Mouse (Mus musculus): ENCODE results near the gene Yipf6. TPM values are rescaled to one million over a fixed set of nuclear protein-coding genes. Genes with fewer than 3 reads are reported as not detected.

Yipf6 gene
- 23.1 and 24.2 TPM in 2 replicates for polyA plus RNA-seq (2014; fragmentation: Nextera tagmentation; extraction: Ambion mirVana)

DNA sequence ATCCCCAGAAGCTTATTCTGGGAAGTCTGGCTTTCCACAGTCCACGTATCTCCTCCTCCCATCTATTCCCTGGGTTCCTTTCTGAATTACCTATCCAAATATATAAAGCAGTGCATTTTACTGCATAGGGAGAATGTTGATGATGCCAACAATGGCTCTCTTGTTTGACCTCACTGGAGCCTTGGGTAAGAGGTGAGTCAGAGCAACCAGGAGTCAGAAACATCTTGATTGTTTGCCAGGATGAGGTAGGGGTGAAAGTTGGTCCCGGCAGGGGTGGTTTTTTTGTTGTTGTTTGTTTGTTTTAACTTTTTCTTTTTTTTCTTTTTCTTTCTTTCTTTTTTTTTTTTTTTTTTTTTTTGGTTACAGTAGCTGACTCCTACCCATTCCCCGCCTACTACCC, at the start of gene Yipf6:
Gene Yipf6, plus strand, starts transcription at position 216 of the 400 bp plus-strand sequence.
- 77% methylated on average over 3 of the region's 3 CpGs for WGBS
- Histone ChIP-seq H3K4me3 (ENCODE audit: low read depth, low read length) (peak within 1 kb of the TSS; percentile 49), H3K9ac (ENCODE audit: low read length) (peak within 1 kb of the TSS; percentile 73), H3K4me1 (replicated peaks; ENCODE audit: control insufficient read depth, insufficient read depth, low read length) (no peaks in the 10 kb centered on the region), H3K27ac (ENCODE audit: low read depth, low read length) (peak within 1 kb of the TSS; percentile 81), H3K27me3 (ENCODE audit: control insufficient read depth, insufficient read depth, low read length) (no peaks in the 10 kb centered on the region), H3K9me3 (ENCODE audit: control insufficient read depth, low read length) (no peaks in the 10 kb centered on the region), H3K36me3 (ENCODE audit: control insufficient read depth, insufficient read depth, low read length) (no peaks in the 10 kb centered on the region), H3K4me2 (ENCODE audit: low read depth, low read length, severe bottlenecking) (peak within 1 kb of the TSS; percentile 57)
- DNase-seq (ENCODE audit: low spot score) (no peak), ATAC-seq (replicated peaks; ENCODE audit: low FRiP score) (no peak)

DNA sequence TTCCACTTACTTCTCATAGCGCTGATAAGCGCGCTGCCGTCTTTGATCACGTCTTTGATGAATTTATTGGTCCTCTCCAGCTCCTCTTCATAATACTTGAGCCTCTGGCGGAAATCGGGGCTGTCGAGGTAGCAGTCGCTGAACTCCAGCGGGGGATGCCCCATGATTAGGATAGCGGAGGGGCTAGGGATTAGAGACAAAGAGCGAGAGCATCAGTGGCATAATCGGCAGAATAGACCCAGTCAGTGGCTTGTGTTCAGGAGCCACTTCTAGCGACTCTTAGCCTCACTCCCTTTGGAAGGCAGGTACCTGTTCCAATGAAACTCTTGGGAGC, 46.1 kb upstream of the Yipf6 start:
- H3K9ac ChIP-seq (ENCODE audit: low read length) = peak overlapping the region; percentile 61
- peaks cover 5% of the 10 kb centered on the region; the same call in 1 of the 2 replicates for H3K27me3 ChIP-seq (ENCODE audit: control insufficient read depth, insufficient read depth, low read length)
- H3K4me1 ChIP-seq (replicated peaks; ENCODE audit: control insufficient read depth, insufficient read depth, low read length) = no peaks in the 10 kb centered on the region
- H3K27ac ChIP-seq (ENCODE audit: low read depth, low read length) = no peak overlapping the region
- 15% methylated on average over 14 of the region's 14 CpGs for WGBS
- no peaks in the 10 kb centered on the region for H3K36me3 ChIP-seq (ENCODE audit: control insufficient read depth, insufficient read depth, low read length)
- H3K9me3 ChIP-seq (ENCODE audit: control insufficient read depth, low read length) = no peaks in the 10 kb centered on the region
- H3K4me2 ChIP-seq (ENCODE audit: low read depth, low read length, severe bottlenecking) = peak overlapping the region; percentile 54
- H3K4me3 ChIP-seq (ENCODE audit: low read depth, low read length) = peak overlapping the region; percentile 50
- no peak; the same call in 1 of the 2 replicates for ATAC-seq (replicated peaks; ENCODE audit: low FRiP score)
- DNase-seq (ENCODE audit: low spot score) = no peak

DNA sequence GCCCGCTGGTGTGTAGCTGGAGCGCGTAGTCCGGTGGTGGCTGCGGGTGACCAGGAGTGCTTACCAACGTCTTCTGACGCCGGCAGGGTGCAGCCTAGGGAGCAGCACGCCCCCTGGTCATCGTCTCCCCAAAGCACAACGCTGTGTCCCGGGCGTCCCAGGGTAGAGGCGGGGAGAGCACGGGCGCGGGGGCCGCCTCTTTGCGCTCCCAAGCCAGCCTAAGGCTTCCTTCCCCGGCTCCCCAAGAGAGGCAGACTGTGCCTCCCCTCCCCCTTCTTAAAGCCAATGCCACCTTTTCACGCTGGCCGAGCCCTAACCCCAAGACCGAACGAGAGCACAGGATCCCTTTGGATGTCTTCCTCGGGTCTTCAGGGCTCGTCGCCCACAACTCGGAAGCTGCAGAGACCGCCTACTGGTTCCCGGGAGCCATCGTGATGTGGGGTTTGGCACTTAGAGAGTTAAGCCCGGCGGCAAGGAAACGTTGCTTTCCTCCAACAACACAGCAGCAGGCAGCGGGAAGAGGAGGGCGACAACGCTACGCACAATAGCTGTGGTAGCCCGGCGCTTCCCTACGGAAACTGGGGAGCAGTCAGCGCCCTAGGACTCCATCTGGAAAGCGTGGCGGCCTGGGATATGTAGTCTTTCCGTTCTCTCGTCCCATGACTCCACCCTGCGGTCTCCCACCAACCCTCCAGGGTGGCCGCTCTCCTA, 45.6 kb upstream of the Yipf6 start, which contains the start of gene Ophn1:
Gene Ophn1, minus strand, starts transcription at position 620 of the 711 bp plus-strand sequence.
- Histone ChIP-seq H3K4me2 (ENCODE audit: low read depth, low read length, severe bottlenecking) (peak within 1 kb of the TSS; percentile 54), H3K9ac (ENCODE audit: low read length) (peak within 1 kb of the TSS; percentile 61), H3K4me3 (ENCODE audit: low read depth, low read length) (peak within 1 kb of the TSS; percentile 50), H3K27ac (ENCODE audit: low read depth, low read length) (peak within 1 kb of the TSS; percentile 50; the same call in 1 of the 2 replicates), H3K4me1 (replicated peaks; ENCODE audit: control insufficient read depth, insufficient read depth, low read length) (no peaks in the 10 kb centered on the region), H3K27me3 (ENCODE audit: control insufficient read depth, insufficient read depth, low read length) (peaks cover 5% of the 10 kb centered on the region; the same call in 1 of the 2 replicates), H3K9me3 (ENCODE audit: control insufficient read depth, low read length) (no peaks in the 10 kb centered on the region), H3K36me3 (ENCODE audit: control insufficient read depth, insufficient read depth, low read length) (no peaks in the 10 kb centered on the region)
- peak; percentile 74 for DNase-seq (ENCODE audit: low spot score)
- 12% methylated on average over 47 of the region's 48 CpGs for WGBS
- ATAC-seq (replicated peaks; ENCODE audit: low FRiP score) = peak; percentile 92

DNA sequence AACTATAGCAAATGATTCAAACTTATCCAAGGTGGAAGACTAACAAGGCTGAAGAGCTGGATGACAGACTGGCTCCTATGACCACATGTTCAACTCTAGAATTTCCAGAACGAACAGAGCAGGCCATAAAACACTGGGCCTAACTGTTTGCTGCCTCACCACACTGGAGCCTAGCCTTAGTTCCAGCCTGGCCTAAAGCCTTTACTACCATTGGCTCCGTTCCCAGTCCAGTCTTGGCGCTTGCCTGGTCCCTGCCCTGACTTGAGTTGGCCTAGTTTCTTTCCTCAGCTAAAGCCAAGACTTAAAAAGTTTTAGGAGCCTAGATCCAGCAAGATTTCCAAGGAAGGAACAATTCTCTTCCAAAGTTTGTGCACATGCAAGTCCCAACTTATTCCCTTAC, 37.8 kb upstream of the Yipf6 start:
- Histone ChIP-seq H3K9ac (ENCODE audit: low read length) (no peak overlapping the region), H3K4me3 (ENCODE audit: low read depth, low read length) (no peak overlapping the region), H3K27ac (ENCODE audit: low read depth, low read length) (no peak overlapping the region), H3K4me2 (ENCODE audit: low read depth, low read length, severe bottlenecking) (no peak overlapping the region), H3K36me3 (ENCODE audit: control insufficient read depth, insufficient read depth, low read length) (no peaks in the 10 kb centered on the region), H3K4me1 (replicated peaks; ENCODE audit: control insufficient read depth, insufficient read depth, low read length) (no peaks in the 10 kb centered on the region), H3K9me3 (ENCODE audit: control insufficient read depth, low read length) (no peaks in the 10 kb centered on the region), H3K27me3 (ENCODE audit: control insufficient read depth, insufficient read depth, low read length) (no peaks in the 10 kb centered on the region)
- 87% methylated on average over 3 of the region's 3 CpGs for WGBS
- DNase-seq (ENCODE audit: low spot score) (no peak), ATAC-seq (replicated peaks; ENCODE audit: low FRiP score) (no peak)

DNA sequence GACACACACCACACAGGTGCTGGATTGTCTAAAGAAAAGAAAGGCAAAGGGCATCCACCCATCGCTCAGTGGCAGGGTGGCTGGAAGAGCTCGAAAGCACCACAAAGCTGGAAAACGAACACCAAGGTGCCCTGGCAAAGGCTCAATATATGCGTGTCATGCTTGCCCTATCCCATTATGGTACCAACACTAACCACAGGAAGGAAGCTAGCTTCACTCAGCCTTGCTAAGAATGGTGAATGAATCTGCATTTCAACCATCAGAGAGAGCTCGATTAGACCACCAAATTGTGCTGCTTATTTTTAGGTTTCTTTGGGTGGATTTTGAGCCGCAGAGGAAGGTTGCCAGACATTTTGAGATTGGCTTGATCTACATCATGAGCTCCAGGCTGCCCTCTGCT, 31.9 kb upstream of the Yipf6 start:
- Histone ChIP-seq H3K9me3 (ENCODE audit: control insufficient read depth, low read length) (no peaks in the 10 kb centered on the region), H3K4me1 (replicated peaks; ENCODE audit: control insufficient read depth, insufficient read depth, low read length) (no peaks in the 10 kb centered on the region), H3K4me2 (ENCODE audit: low read depth, low read length, severe bottlenecking) (no peak overlapping the region), H3K27me3 (ENCODE audit: control insufficient read depth, insufficient read depth, low read length) (no peaks in the 10 kb centered on the region), H3K27ac (ENCODE audit: low read depth, low read length) (no peak overlapping the region), H3K36me3 (ENCODE audit: control insufficient read depth, insufficient read depth, low read length) (no peaks in the 10 kb centered on the region), H3K9ac (ENCODE audit: low read length) (no peak overlapping the region), H3K4me3 (ENCODE audit: low read depth, low read length) (no peak overlapping the region)
- ATAC-seq (replicated peaks; ENCODE audit: low FRiP score) (no peak), DNase-seq (ENCODE audit: low spot score) (no peak)
- 92% methylated on average over 6 of the region's 6 CpGs for WGBS

DNA sequence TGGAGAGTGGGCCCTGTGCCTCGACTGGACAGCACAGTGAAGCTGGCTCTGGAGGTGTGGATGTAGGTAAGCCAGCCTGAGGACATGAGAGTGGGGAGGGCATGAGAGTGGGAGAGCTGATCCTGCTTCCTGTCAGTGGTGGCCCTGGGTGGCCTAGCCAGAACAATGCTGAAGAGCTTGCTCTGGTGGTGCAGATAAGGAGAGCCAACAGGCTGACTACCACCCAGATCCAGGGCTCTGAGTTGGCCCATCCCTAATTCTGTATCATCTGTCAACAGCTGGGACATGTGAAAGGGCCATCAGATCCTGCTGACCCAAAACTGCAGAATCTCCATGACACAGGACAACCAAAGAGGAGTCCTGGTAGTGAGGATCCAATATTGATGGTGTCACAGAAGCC, 27.2 kb upstream of the Yipf6 start:
- no peaks in the 10 kb centered on the region for H3K9me3 ChIP-seq (ENCODE audit: control insufficient read depth, low read length)
- DNase-seq (ENCODE audit: low spot score) = no peak
- WGBS = 44% methylated on average over 1 of the region's 1 CpGs

DNA sequence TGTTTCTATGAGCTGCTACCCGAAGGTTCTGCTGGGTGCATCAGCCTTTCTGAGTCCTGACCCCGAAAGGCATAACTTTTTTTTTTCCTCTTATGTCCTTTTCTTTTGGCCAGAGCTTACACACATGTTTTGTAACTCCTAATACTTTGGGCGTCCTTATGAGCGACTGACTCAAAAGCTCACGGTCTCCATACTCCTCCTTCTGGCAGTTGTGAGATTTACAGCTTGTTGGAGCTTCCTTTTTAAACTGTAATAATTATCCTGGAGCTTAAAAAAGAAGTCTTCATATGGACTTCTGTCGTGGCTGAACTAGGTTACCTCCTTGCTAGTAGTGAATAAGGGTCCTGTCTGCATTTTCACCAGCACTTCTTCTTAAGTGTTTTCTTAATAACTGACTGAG, 16.7 kb upstream of the Yipf6 start:
- ATAC-seq (replicated peaks; ENCODE audit: low FRiP score) (no peak), DNase-seq (ENCODE audit: low spot score) (no peak)
- Histone ChIP-seq H3K4me3 (ENCODE audit: low read depth, low read length) (no peak overlapping the region), H3K4me1 (replicated peaks; ENCODE audit: control insufficient read depth, insufficient read depth, low read length) (no peaks in the 10 kb centered on the region), H3K4me2 (ENCODE audit: low read depth, low read length, severe bottlenecking) (no peak overlapping the region), H3K36me3 (ENCODE audit: control insufficient read depth, insufficient read depth, low read length) (no peaks in the 10 kb centered on the region), H3K9me3 (ENCODE audit: control insufficient read depth, low read length) (no peaks in the 10 kb centered on the region), H3K9ac (ENCODE audit: low read length) (no peak overlapping the region), H3K27ac (ENCODE audit: low read depth, low read length) (no peak overlapping the region), H3K27me3 (ENCODE audit: control insufficient read depth, insufficient read depth, low read length) (no peaks in the 10 kb centered on the region; the same call in 1 of the 2 replicates)
- WGBS = 28% methylated on average over 6 of the region's 6 CpGs

More for the DNA sequence above, 27.2 kb upstream of the Yipf6 start:
- Histone ChIP-seq H3K4me3 (ENCODE audit: low read depth, low read length) (no peak overlapping the region), H3K4me2 (ENCODE audit: low read depth, low read length, severe bottlenecking) (no peak overlapping the region), H3K27me3 (ENCODE audit: control insufficient read depth, insufficient read depth, low read length) (no peaks in the 10 kb centered on the region), H3K9ac (ENCODE audit: low read length) (no peak overlapping the region), H3K36me3 (ENCODE audit: control insufficient read depth, insufficient read depth, low read length) (no peaks in the 10 kb centered on the region), H3K4me1 (replicated peaks; ENCODE audit: control insufficient read depth, insufficient read depth, low read length) (no peaks in the 10 kb centered on the region), H3K27ac (ENCODE audit: low read depth, low read length) (no peak overlapping the region)
- no peak for ATAC-seq (replicated peaks; ENCODE audit: low FRiP score)

DNA sequence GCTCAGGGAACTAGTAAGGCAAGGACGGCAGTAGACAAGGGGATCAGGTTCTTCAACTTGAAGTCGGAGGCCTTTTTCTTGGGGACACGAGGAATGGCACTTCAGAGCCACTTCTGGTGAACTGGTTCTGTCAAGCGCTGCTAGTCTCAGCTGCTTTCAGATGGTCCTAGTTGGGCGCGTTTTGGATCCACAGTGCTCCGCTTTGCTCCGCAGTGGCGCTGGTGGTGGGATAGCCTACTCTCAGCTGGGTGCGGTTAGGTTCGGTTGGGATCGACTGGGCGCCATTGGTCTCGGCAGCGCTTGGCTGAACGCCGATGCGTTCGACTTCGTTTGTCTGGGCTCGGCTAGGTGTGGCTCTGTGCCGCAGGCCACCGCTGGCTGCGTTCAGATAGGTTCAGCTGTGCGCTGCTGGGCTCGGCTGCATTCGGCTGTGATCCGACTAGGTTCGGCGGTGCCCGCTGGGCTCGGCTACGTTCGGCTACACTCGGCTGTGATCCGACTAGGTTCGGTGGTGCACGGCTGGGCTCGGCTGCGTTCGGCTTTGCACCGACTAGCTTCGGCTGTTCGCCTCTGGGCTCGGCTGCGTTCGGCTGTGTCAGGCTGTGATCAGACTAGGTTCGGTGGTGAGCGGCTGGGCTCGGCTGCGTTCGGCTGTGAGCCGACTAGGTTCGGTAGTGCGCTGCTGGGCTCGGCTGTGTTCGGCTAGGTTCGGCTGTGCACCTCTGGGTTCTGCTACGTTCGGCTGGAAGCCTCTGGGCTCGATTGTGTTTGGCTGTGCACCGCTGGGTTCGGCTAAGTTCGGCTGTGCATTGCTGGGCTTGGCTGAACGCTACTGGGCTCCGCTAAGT, 815 bp downstream of the Yipf6 start:
- peak overlapping the region; percentile 57 for H3K4me2 ChIP-seq (ENCODE audit: low read depth, low read length, severe bottlenecking)
- no peaks in the 10 kb centered on the region for H3K9me3 ChIP-seq (ENCODE audit: control insufficient read depth, low read length)
- no peaks in the 10 kb centered on the region for H3K27me3 ChIP-seq (ENCODE audit: control insufficient read depth, insufficient read depth, low read length)
- H3K9ac ChIP-seq (ENCODE audit: low read length) = peak overlapping the region; percentile 73
- H3K36me3 ChIP-seq (ENCODE audit: control insufficient read depth, insufficient read depth, low read length) = no peaks in the 10 kb centered on the region
- peak overlapping the region; percentile 49 for H3K4me3 ChIP-seq (ENCODE audit: low read depth, low read length)
- WGBS = 15% methylated on average over 65 of the region's 66 CpGs
- H3K4me1 ChIP-seq (replicated peaks; ENCODE audit: control insufficient read depth, insufficient read depth, low read length) = no peaks in the 10 kb centered on the region
- ATAC-seq (replicated peaks; ENCODE audit: low FRiP score) (peak; percentile 95), DNase-seq (ENCODE audit: low spot score) (peak; percentile 94)
- H3K27ac ChIP-seq (ENCODE audit: low read depth, low read length) = peak overlapping the region; percentile 81
